ENCODE assay signal across 9 mouse cellular contexts in genomic region chr2:29922011-29922410, GRCm38 (mm10). TPM values are rescaled to one million over a fixed set of nuclear protein-coding genes. Genes with fewer than 3 reads are reported as not detected.
DNase-seq lines count a peak whose midpoint lies in the region; ATAC-seq lines count a peak whose summit lies in the region.
"Had no signal": no experiment of that assay in that cellular context is flagged by ENCODE, and none has a peak within 500 bp of the region (broad histone marks: within the 10 kb centered on the region; RNA-seq: fewer than 3 reads in every experiment).

No protein-coding gene starts in this region.

- H3K9me3 ChIP-seq in heart, embryonic 11.5 days (replicated peaks; ENCODE audit: control insufficient read depth, low read length) = no peaks in the 10 kb centered on the region
- H3K9me3 ChIP-seq: embryonic facial prominence, embryonic 15.5 days had no signal

- no peak overlapping the region for H3K27ac ChIP-seq in heart, embryonic 11.5 days (ENCODE audit: low read depth, low read length)
- H3K27ac ChIP-seq: embryonic facial prominence, embryonic 15.5 days had no signal

- 62% methylated on average over 11 of the region's 11 CpGs for WGBS in heart, embryonic 11.5 days (ENCODE audit: insufficient replicate concordance)

- H3K27me3 ChIP-seq in heart, embryonic 11.5 days (ENCODE audit: control insufficient read depth, insufficient read depth, low read length) = no peaks in the 10 kb centered on the region
- H3K27me3 ChIP-seq: embryonic facial prominence, embryonic 15.5 days had no signal

- no peaks in the 10 kb centered on the region for H3K4me1 ChIP-seq in heart, embryonic 11.5 days (ENCODE audit: control insufficient read depth, insufficient read depth, low read length)
- H3K4me1 ChIP-seq: embryonic facial prominence, embryonic 15.5 days had no signal

- no peak for ATAC-seq in heart, embryonic 11.5 days (replicated peaks; ENCODE audit: insufficient number of reproducible peaks, low FRiP score, low TSS enrichment)
- no peak for ATAC-seq in megakaryocyte, adult 5-6 weeks (ENCODE audit: poor library complexity, severe bottlenecking)

- H3K4me2 ChIP-seq in heart, embryonic 11.5 days = no peak overlapping the region
- H3K4me2 ChIP-seq: embryonic facial prominence, embryonic 15.5 days had no signal

- H3K36me3 ChIP-seq in heart, embryonic 11.5 days (ENCODE audit: control insufficient read depth, insufficient read depth, low read length) = peaks cover 52% of the 10 kb centered on the region

- no peak overlapping the region for H3K4me3 ChIP-seq in heart, embryonic 11.5 days (ENCODE audit: low read depth, low read length)
- H3K4me3 ChIP-seq: embryonic facial prominence, embryonic 15.5 days had no signal

- no peak overlapping the region for H3K9ac ChIP-seq in heart, embryonic 11.5 days (ENCODE audit: low read depth, low read length)
- H3K9ac ChIP-seq: embryonic facial prominence, embryonic 15.5 days had no signal

- DNase-seq in heart, adult 11 months = peak; percentile 99
- peak; percentile 17 for DNase-seq in urinary bladder, postnatal 25 days (ENCODE audit: low spot score)
- DNase-seq in urinary bladder, adult 2 months (ENCODE audit: low spot score) = no peak
- DNase-seq in heart, adult 9 months (ENCODE audit: low spot score in 2 of 2) = peak; percentile 78 to 81
- DNase-seq in lung, adult 18-20 months = peak; percentile 49 to 56
- peak; percentile 36 for DNase-seq in right cerebral cortex, postnatal 4 days

RNA-seq across cellular contexts. Expression of gene Gle1, which starts 13.2 kb away (rescaled TPM):
- 34.3 and 39.0 TPM in 2 replicates for polyA plus RNA-seq in heart, embryonic 11.5 days (2014; fragmentation: Nextera tagmentation; extraction: Ambion mirVana)
- 34.0 and 38.4 TPM in 2 replicates for polyA plus RNA-seq in urinary bladder, adult 2 months (2012; rRNA removed)
- 17.5 and 18.4 TPM in 2 replicates for total RNA-seq in megakaryocyte, adult 5-6 weeks (2015)
- 44.2 and 54.7 TPM in 2 replicates for total RNA-seq in megakaryocyte, adult 5-6 weeks (2017)

RNA-seq across cellular contexts. Expression of gene Odf2, which starts 33.0 kb away (rescaled TPM):
- polyA plus RNA-seq in heart, embryonic 11.5 days (2014; fragmentation: Nextera tagmentation; extraction: Ambion mirVana) = 56.3 and 62.0 TPM in 2 replicates
- 41.9 and 48.8 TPM in 2 replicates for polyA plus RNA-seq in urinary bladder, adult 2 months (2012; rRNA removed)
- total RNA-seq in megakaryocyte, adult 5-6 weeks (2015) = 28.2 and 29.9 TPM in 2 replicates
- 85.0 and 88.4 TPM in 2 replicates for total RNA-seq in megakaryocyte, adult 5-6 weeks (2017)

RNA-seq across cellular contexts. Expression of gene Sptan1, which starts 43.3 kb away (rescaled TPM):
- 154 and 157 TPM in 2 replicates for polyA plus RNA-seq in heart, embryonic 11.5 days (2014; fragmentation: Nextera tagmentation; extraction: Ambion mirVana)
- 206 and 215 TPM in 2 replicates for polyA plus RNA-seq in urinary bladder, adult 2 months (2012; rRNA removed)
- 59.3 and 72.4 TPM in 2 replicates for total RNA-seq in megakaryocyte, adult 5-6 weeks (2015)
- 131 and 136 TPM in 2 replicates for total RNA-seq in megakaryocyte, adult 5-6 weeks (2017)

RNA-seq across cellular contexts. Expression of gene Cercam, which starts 53.0 kb away (rescaled TPM):
- 17.9 and 18.4 TPM in 2 replicates for polyA plus RNA-seq in heart, embryonic 11.5 days (2014; fragmentation: Nextera tagmentation; extraction: Ambion mirVana)
- polyA plus RNA-seq in urinary bladder, adult 2 months (2012; rRNA removed) = 44.7 and 49.3 TPM in 2 replicates
- total RNA-seq in megakaryocyte, adult 5-6 weeks (2015) = 5.3 and 9.6 TPM in 2 replicates
- 4.3 and 6.7 TPM in 2 replicates for total RNA-seq in megakaryocyte, adult 5-6 weeks (2017)
